Mouse (Mus musculus) small intestine, adult 2 months (tissue): ENCODE data around the gene Olfr1085. TPM values are rescaled to one million over a fixed set of nuclear protein-coding genes. Genes with fewer than 3 reads are reported as not detected.
"Not testable (repeated sequence)": the region's sequence is repeated elsewhere in the genome, so short reads cannot be mapped to it uniquely, and the experiment has no call there.

Experiments
- H3K27ac ChIP-seq: fragments of 200-500 bp; 2 replicates; pipeline ENCODE4 v1.5.1; 2012; ENCODE audit warnings: low read depth, low read length, control low read depth, inconsistent platforms; ENCODE audit not compliant: insufficient read depth
- H3K27me3 ChIP-seq: fragments of 200-500 bp; 2 replicates; pipeline ENCODE4 v1.6.1; 2012; ENCODE audit warnings: mild to moderate bottlenecking, moderate library complexity, low read length, inconsistent platforms; ENCODE audit not compliant: control insufficient read depth, insufficient read depth
- H3K36me3 ChIP-seq: fragments of 200-500 bp; 2 replicates; pipeline ENCODE4 v1.6.1; 2012; ENCODE audit warnings: mild to moderate bottlenecking, low read length, control low read depth, inconsistent platforms; ENCODE audit not compliant: control insufficient read depth, insufficient read depth
- H3K4me1 ChIP-seq: fragments of 200-500 bp; 2 replicates; pipeline ENCODE4 v1.6.1; 2012; ENCODE audit warnings: low read length, inconsistent platforms, mixed read lengths; ENCODE audit not compliant: control insufficient read depth, insufficient read depth, insufficient read length
- H3K4me3 ChIP-seq: fragments of 200-500 bp; 2 replicates; pipeline ENCODE4 v1.5.1; 2012; ENCODE audit warnings: low read depth, mild to moderate bottlenecking, control low read depth, inconsistent platforms, low read length, moderate library complexity
- CTCF ChIP-seq: fragments of 200-500 bp; IDR thresholded peaks from 2 replicates; pipeline ENCODE4 v1.5.1; 2012; ENCODE audit warnings: low read depth, mild to moderate bottlenecking, control low read depth, inconsistent platforms, low read length, moderate library complexity, mixed read lengths; ENCODE audit not compliant: insufficient replicate concordance, insufficient read length; ENCODE audit errors: extremely low read depth
- POLR2A ChIP-seq: fragments of 200-500 bp; IDR thresholded peaks from 2 replicates; pipeline ENCODE4 v1.6.1; 2012; ENCODE audit warnings: low read depth, mild to moderate bottlenecking, control low read depth, inconsistent platforms, low read length, moderate library complexity
- WGBS: fragments of 180-500 bp; shearing (Covaris S2); methylation state at CpG from one replicate; pipeline ENCODE4 v1.1.7; 2018; 5-methylcytosine and 5-hydroxymethylcytosine counted together
- polyA plus RNA-seq: library from polyadenylated mRNA; depleted of rRNA; stranded (reverse); fragments of >200 nt; gene quantifications from 2 replicates; pipeline ENCODE4 v1.2.3, GENCODE M21; 2012; rRNA removed

The Olfr1085 gene
- not detected in 2 replicates for polyA plus RNA-seq

GRCm38 (mm10) chr2:86661919-86662318 lies at the start of gene Olfr1085:
TSS of gene Olfr1085 (minus strand) at chr2:86662019.
- H3K4me3 ChIP-seq, result no peak within 1 kb of the TSS
- no peaks in the 10 kb centered on the region for H3K27me3 ChIP-seq
- H3K27ac ChIP-seq, result no peak within 1 kb of the TSS
- H3K36me3 ChIP-seq, result no peaks in the 10 kb centered on the region
- no peak for TF ChIP-seq CTCF
- TF ChIP-seq POLR2A, result no peak
- H3K4me1 ChIP-seq, result no peaks in the 10 kb centered on the region
- 9% methylated on average over 1 of the region's 1 CpGs for WGBS

GRCm38 (mm10) chr2:86698295-86698694 lies 36.5 kb upstream of the Olfr1085 start, which contains the start of gene Olfr1087:
TSS of gene Olfr1087 (minus strand) at chr2:86698395.
- H3K27ac ChIP-seq, result no peak within 1 kb of the TSS
- no peaks in the 10 kb centered on the region for H3K36me3 ChIP-seq
- TF ChIP-seq POLR2A, result no peak
- TF ChIP-seq CTCF, result no peak
- no peak within 1 kb of the TSS for H3K4me3 ChIP-seq
- no peaks in the 10 kb centered on the region for H3K27me3 ChIP-seq
- H3K4me1 ChIP-seq, result no peaks in the 10 kb centered on the region

- H3K4me3 ChIP-seq, result no peak within 1 kb of the TSS
- H3K36me3 ChIP-seq, result no peaks in the 10 kb centered on the region
- H3K4me1 ChIP-seq, result no peaks in the 10 kb centered on the region
- 63% methylated on average over 2 of the region's 2 CpGs for WGBS
- no peak within 1 kb of the TSS for H3K27ac ChIP-seq
- H3K27me3 ChIP-seq, result no peaks in the 10 kb centered on the region
- TF ChIP-seq POLR2A (no peak), CTCF (no peak)
Measured at GRCm38 (mm10) chr2:86679992-86680391, 18.2 kb upstream of the Olfr1085 start, which contains the start of gene Olfr1086. TSS of gene Olfr1086 (minus strand) at chr2:86680092.

- WGBS, result 79% methylated on average over 1 of the region's 1 CpGs
- H3K27me3 ChIP-seq, H3K27ac ChIP-seq, H3K4me1 ChIP-seq, H3K4me3 ChIP-seq, H3K36me3 ChIP-seq: not testable (repeated sequence)
Measured at GRCm38 (mm10) chr2:86639625-86640024, 22.2 kb downstream of the Olfr1085 start, which contains the start of gene Olfr1084. TSS of gene Olfr1084 (minus strand) at chr2:86639725.

Other genes starting within 250 kb of the Olfr1085 start
- gene Olfr1061, start 248.0 kb downstream of the Olfr1085 start, polyA plus RNA-seq, result not detected in 2 replicates
- gene Olfr1062, start 235.3 kb downstream of the Olfr1085 start, polyA plus RNA-seq, result not detected in 2 replicates
- gene Olfr1065, start 211.4 kb downstream of the Olfr1085 start, polyA plus RNA-seq, result not detected in 2 replicates
- not detected in 2 replicates for gene Olfr1066, start 205.8 kb downstream of the Olfr1085 start, polyA plus RNA-seq
- gene Olfr228, start 174.6 kb downstream of the Olfr1085 start, polyA plus RNA-seq, result not detected in 2 replicates
- gene Olfr1076, start 153.6 kb downstream of the Olfr1085 start, polyA plus RNA-seq, result not detected in 2 replicates
- not detected in 2 replicates for gene Olfr1079, start 119.5 kb downstream of the Olfr1085 start, polyA plus RNA-seq
- not detected in 2 replicates for gene Olfr1080, start 103.8 kb downstream of the Olfr1085 start, polyA plus RNA-seq
- not detected in 2 replicates for gene Olfr1082, start 63.1 kb downstream of the Olfr1085 start, polyA plus RNA-seq
- not detected in 2 replicates for gene Olfr1084, start 22.3 kb downstream of the Olfr1085 start, polyA plus RNA-seq
- not detected in 2 replicates for gene Olfr1086, start 18.1 kb upstream of the Olfr1085 start, polyA plus RNA-seq
- gene Olfr1087, start 36.4 kb upstream of the Olfr1085 start, polyA plus RNA-seq, result not detected in 2 replicates
- gene Olfr1089, start 71.7 kb upstream of the Olfr1085 start, polyA plus RNA-seq, result not detected in 2 replicates
- not detected in 2 replicates for gene Olfr1090, start 97.0 kb upstream of the Olfr1085 start, polyA plus RNA-seq
- not detected in 2 replicates for gene Olfr1093, start 120.5 kb upstream of the Olfr1085 start, polyA plus RNA-seq
- not detected in 2 replicates for gene Olfr141, start 148.0 kb upstream of the Olfr1085 start, polyA plus RNA-seq
- not detected in 2 replicates for gene Olfr1094, start 162.6 kb upstream of the Olfr1085 start, polyA plus RNA-seq
- gene Olfr1095, start 189.7 kb upstream of the Olfr1085 start, polyA plus RNA-seq, result not detected in 2 replicates
- not detected in 2 replicates for gene Gm13723, start 212.8 kb upstream of the Olfr1085 start, polyA plus RNA-seq
- not detected in 2 replicates for gene Olfr1097, start 230.2 kb upstream of the Olfr1085 start, polyA plus RNA-seq